Mouse (Mus musculus): ENCODE measurements around the gene Ank2. TPM values are rescaled to one million over a fixed set of nuclear protein-coding genes. Genes with fewer than 3 reads are reported as not detected.

Ank2 gene
- polyA plus RNA-seq, 1 experiment: 0.29 TPM

GRCm38 (mm10) chr3:127004860-127005633 is 494.1 kb downstream of the Ank2 start:
- Histone ChIP-seq H3K36me3 (ENCODE audit: control insufficient read depth) (no peaks in the 10 kb centered on the region; the same call in 1 of the 2 replicates), H3K4me1 (ENCODE audit: control insufficient read depth) (no peaks in the 10 kb centered on the region), H3K27me3 (ENCODE audit: control insufficient read depth) (no peaks in the 10 kb centered on the region), H3K4me3 (replicated peaks) (no peak overlapping the region), H3K9me3 (ENCODE audit: control insufficient read depth, low read length) (peaks cover 2% of the 10 kb centered on the region; the same call in 1 of the 2 replicates)
- TF ChIP-seq GATA1 (IDR thresholded peaks at IDR 0.05; ENCODE audit: low read length): no peak
- no peak for TF ChIP-seq TAL1 (IDR thresholded peaks at IDR 0.05; ENCODE audit: low read length)

GRCm38 (mm10) chr3:127003946-127004345 is 495.2 kb downstream of the Ank2 start:
- no peaks in the 10 kb centered on the region for H3K27me3 ChIP-seq (ENCODE audit: control insufficient read depth)
- no peaks in the 10 kb centered on the region; the same call in 1 of the 2 replicates for H3K36me3 ChIP-seq (ENCODE audit: control insufficient read depth)
- H3K4me3 ChIP-seq (replicated peaks): no peak overlapping the region
- H3K4me1 ChIP-seq (ENCODE audit: control insufficient read depth): no peaks in the 10 kb centered on the region
- H3K9me3 ChIP-seq (ENCODE audit: control insufficient read depth, low read length): peaks cover 2% of the 10 kb centered on the region; the same call in 1 of the 2 replicates
- TF ChIP-seq GATA1 (IDR thresholded peaks at IDR 0.05; ENCODE audit: low read length): no peak
- no peak for TF ChIP-seq TAL1 (IDR thresholded peaks at IDR 0.05; ENCODE audit: low read length)

GRCm38 (mm10) chr3:126998742-126999112 is 500.4 kb downstream of the Ank2 start:
- no peaks in the 10 kb centered on the region for H3K4me1 ChIP-seq (ENCODE audit: control insufficient read depth)
- H3K4me3 ChIP-seq (replicated peaks): no peak overlapping the region
- TF ChIP-seq GATA1 (IDR thresholded peaks at IDR 0.05; ENCODE audit: low read length): no peak
- no peak for TF ChIP-seq TAL1 (IDR thresholded peaks at IDR 0.05; ENCODE audit: low read length)
- no peaks in the 10 kb centered on the region; the same call in 1 of the 2 replicates for H3K36me3 ChIP-seq (ENCODE audit: control insufficient read depth)
- H3K9me3 ChIP-seq (ENCODE audit: control insufficient read depth, low read length): peaks cover under 1% of the 10 kb centered on the region; the same call in 1 of the 2 replicates
- peaks cover 7% of the 10 kb centered on the region for H3K27me3 ChIP-seq (ENCODE audit: control insufficient read depth)

GRCm38 (mm10) chr3:126998008-126998741 is 501.0 kb downstream of the Ank2 start:
- peaks cover 7% of the 10 kb centered on the region for H3K27me3 ChIP-seq (ENCODE audit: control insufficient read depth)
- no peak for TF ChIP-seq TAL1 (IDR thresholded peaks at IDR 0.05; ENCODE audit: low read length)
- no peak for TF ChIP-seq GATA1 (IDR thresholded peaks at IDR 0.05; ENCODE audit: low read length)
- H3K4me3 ChIP-seq (replicated peaks): no peak overlapping the region
- H3K4me1 ChIP-seq (ENCODE audit: control insufficient read depth): no peaks in the 10 kb centered on the region
- no peaks in the 10 kb centered on the region; the same call in 1 of the 2 replicates for H3K36me3 ChIP-seq (ENCODE audit: control insufficient read depth)
- no peaks in the 10 kb centered on the region for H3K9me3 ChIP-seq (ENCODE audit: control insufficient read depth, low read length)

GRCm38 (mm10) chr3:126997391-126998007 is 501.7 kb downstream of the Ank2 start:
- TF ChIP-seq TAL1 (IDR thresholded peaks at IDR 0.05; ENCODE audit: low read length) (no peak), GATA1 (IDR thresholded peaks at IDR 0.05; ENCODE audit: low read length) (no peak)
- Histone ChIP-seq H3K9me3 (ENCODE audit: control insufficient read depth, low read length) (no peaks in the 10 kb centered on the region), H3K4me1 (ENCODE audit: control insufficient read depth) (no peaks in the 10 kb centered on the region), H3K27me3 (ENCODE audit: control insufficient read depth) (peaks cover 7% of the 10 kb centered on the region), H3K4me3 (replicated peaks) (no peak overlapping the region), H3K36me3 (ENCODE audit: control insufficient read depth) (no peaks in the 10 kb centered on the region; the same call in 1 of the 2 replicates)

- TF ChIP-seq GATA1 (IDR thresholded peaks at IDR 0.05; ENCODE audit: low read length): no peak
- TF ChIP-seq TAL1 (IDR thresholded peaks at IDR 0.05; ENCODE audit: low read length): no peak
- Histone ChIP-seq H3K4me1 (ENCODE audit: control insufficient read depth) (no peaks in the 10 kb centered on the region), H3K27me3 (ENCODE audit: control insufficient read depth) (peaks cover 7% of the 10 kb centered on the region), H3K4me3 (replicated peaks) (no peak overlapping the region), H3K36me3 (ENCODE audit: control insufficient read depth) (no peaks in the 10 kb centered on the region), H3K9me3 (ENCODE audit: control insufficient read depth, low read length) (no peaks in the 10 kb centered on the region)
These were observed 502.4 kb downstream of the Ank2 start for GRCm38 (mm10) chr3:126996721-126997120.

GRCm38 (mm10) chr3:126995970-126996369 is 503.2 kb downstream of the Ank2 start:
- Histone ChIP-seq H3K27me3 (ENCODE audit: control insufficient read depth) (peaks cover 7% of the 10 kb centered on the region), H3K9me3 (ENCODE audit: control insufficient read depth, low read length) (no peaks in the 10 kb centered on the region), H3K36me3 (ENCODE audit: control insufficient read depth) (no peaks in the 10 kb centered on the region), H3K4me3 (replicated peaks) (no peak overlapping the region), H3K4me1 (ENCODE audit: control insufficient read depth) (no peaks in the 10 kb centered on the region)
- TF ChIP-seq GATA1 (IDR thresholded peaks at IDR 0.05; ENCODE audit: low read length) (no peak), TAL1 (IDR thresholded peaks at IDR 0.05; ENCODE audit: low read length) (no peak)

GRCm38 (mm10) chr3:126994149-126994548 is 505.0 kb downstream of the Ank2 start:
- no peaks in the 10 kb centered on the region for H3K9me3 ChIP-seq (ENCODE audit: control insufficient read depth, low read length)
- H3K4me3 ChIP-seq (replicated peaks): no peak overlapping the region
- H3K36me3 ChIP-seq (ENCODE audit: control insufficient read depth): no peaks in the 10 kb centered on the region
- peaks cover 7% of the 10 kb centered on the region for H3K27me3 ChIP-seq (ENCODE audit: control insufficient read depth)
- no peaks in the 10 kb centered on the region for H3K4me1 ChIP-seq (ENCODE audit: control insufficient read depth)
- TF ChIP-seq TAL1 (IDR thresholded peaks at IDR 0.05; ENCODE audit: low read length) (no peak), GATA1 (IDR thresholded peaks at IDR 0.05; ENCODE audit: low read length) (no peak)

GRCm38 (mm10) chr3:126989936-126990335 is 509.2 kb downstream of the Ank2 start:
- Histone ChIP-seq H3K4me3 (replicated peaks) (no peak overlapping the region), H3K36me3 (ENCODE audit: control insufficient read depth) (no peaks in the 10 kb centered on the region), H3K9me3 (ENCODE audit: control insufficient read depth, low read length) (no peaks in the 10 kb centered on the region), H3K27me3 (ENCODE audit: control insufficient read depth) (no peaks in the 10 kb centered on the region), H3K4me1 (ENCODE audit: control insufficient read depth) (no peaks in the 10 kb centered on the region)
- TF ChIP-seq TAL1 (IDR thresholded peaks at IDR 0.05; ENCODE audit: low read length): no peak
- TF ChIP-seq GATA1 (IDR thresholded peaks at IDR 0.05; ENCODE audit: low read length): no peak
